In genomic region chr15:89497391-89498048, GRCm38 (mm10) we compare ENCODE assay signal across 9 mouse cellular contexts. TPM values are rescaled to one million over a fixed set of nuclear protein-coding genes. Genes with fewer than 3 reads are reported as not detected.
A peak's percentile ranks its signal among the peaks of the same experiment; 100 is the strongest.
DNase-seq lines count a peak whose midpoint lies in the region; ATAC-seq and TF ChIP-seq lines count a peak whose summit lies in the region.
"Had no signal": no experiment of that assay in that cellular context is flagged by ENCODE, and none has a peak within 500 bp of the region (broad histone marks: within the 10 kb centered on the region; RNA-seq: fewer than 3 reads in every experiment).

No protein-coding gene starts in this region.

- peaks cover 43% of the 10 kb centered on the region for H3K4me1 ChIP-seq in embryonic facial prominence, embryonic 10.5 days
- peaks cover 32% of the 10 kb centered on the region for H3K4me1 ChIP-seq in hindbrain, embryonic 14.5 days (replicated peaks; ENCODE audit: control insufficient read depth, insufficient read depth, low read length)
- no peaks in the 10 kb centered on the region; the same call in 1 of the 2 replicates for H3K4me1 ChIP-seq in liver, adult 2 months (ENCODE audit: control insufficient read depth, insufficient read depth, low read length)
- H3K4me1 ChIP-seq in neural tube, embryonic 11.5 days (ENCODE audit: control insufficient read depth, insufficient read depth, low read length) = peaks cover 7% of the 10 kb centered on the region

- 0 out of 2 replicates have a peak, but pooled peaks cover 2% of the 10 kb centered on the region for H3K9me3 ChIP-seq in embryonic facial prominence, embryonic 10.5 days
- no peaks in the 10 kb centered on the region for H3K9me3 ChIP-seq in hindbrain, embryonic 14.5 days (ENCODE audit: control insufficient read depth, low read length)
- no peaks in the 10 kb centered on the region for H3K9me3 ChIP-seq in neural tube, embryonic 11.5 days (ENCODE audit: control insufficient read depth, low read length)
- H3K9me3 ChIP-seq: neural tube, embryonic 12.5 days had no signal

- H3K36me3 ChIP-seq in embryonic facial prominence, embryonic 10.5 days (replicated peaks) = no peaks in the 10 kb centered on the region
- H3K36me3 ChIP-seq in hindbrain, embryonic 14.5 days (replicated peaks; ENCODE audit: control insufficient read depth, insufficient read depth) = no peaks in the 10 kb centered on the region
- no peaks in the 10 kb centered on the region for H3K36me3 ChIP-seq in liver, adult 2 months (ENCODE audit: control insufficient read depth, insufficient read depth, low read length)
- H3K36me3 ChIP-seq in neural tube, embryonic 11.5 days (ENCODE audit: control insufficient read depth, insufficient read depth, low read length) = no peaks in the 10 kb centered on the region
- H3K36me3 ChIP-seq: neural tube, embryonic 12.5 days had no signal

- DNase-seq in adrenal gland, postnatal 10 days = peak; percentile 57
- DNase-seq in embryonic facial prominence, embryonic 10.5 days (ENCODE audit: low spot score) = no peak
- DNase-seq in hindbrain, embryonic 14.5 days (ENCODE audit: low spot score) = no peak
- DNase-seq in liver, adult 2 months (ENCODE audit: extremely low read depth, low read depth, low spot score) = no peak
- DNase-seq in neural tube, embryonic 11.5 days (ENCODE audit: low spot score) = peak; percentile 25
- no peak for DNase-seq in spleen, adult 18-20 months
- DNase-seq in natural killer cell, adult 2 months (ENCODE audit: low spot score in 2 of 2) = no peak
- DNase-seq in testis, postnatal 10 days (ENCODE audit: low spot score) = no peak

- H3K4me3 ChIP-seq in embryonic facial prominence, embryonic 10.5 days = peak overlapping the region; percentile 83
- peak overlapping the region; percentile 88; the same call in 1 of the 2 replicates for H3K4me3 ChIP-seq in hindbrain, embryonic 14.5 days (replicated peaks; ENCODE audit: low read length)
- peak overlapping the region; percentile 66 for H3K4me3 ChIP-seq in liver, adult 2 months (ENCODE audit: insufficient read depth, low read depth, low read length)
- no peak overlapping the region for H3K4me3 ChIP-seq in neural tube, embryonic 11.5 days (ENCODE audit: low read depth, low read length)

- WGBS in embryonic facial prominence, embryonic 10.5 days = 17% methylated on average over 4 of the region's 4 CpGs
- WGBS in hindbrain, embryonic 14.5 days = 32% methylated on average over 4 of the region's 4 CpGs
- WGBS in liver, adult 2 months = 24% methylated on average over 4 of the region's 4 CpGs
- 31% methylated on average over 4 of the region's 4 CpGs for WGBS in neural tube, embryonic 11.5 days

- H3K79me2 ChIP-seq in liver, adult 2 months (ENCODE audit: control insufficient read depth, insufficient read depth, low read length) = no peaks in the 10 kb centered on the region

- H3K9ac ChIP-seq in hindbrain, embryonic 14.5 days = no peak overlapping the region
- peak overlapping the region; percentile 47; the same call in 1 of the 2 replicates for H3K9ac ChIP-seq in liver, adult 2 months (ENCODE audit: low read depth, low read length)
- no peak overlapping the region; the same call in 1 of the 2 replicates for H3K9ac ChIP-seq in neural tube, embryonic 11.5 days (ENCODE audit: low read length)
- H3K9ac ChIP-seq: neural tube, embryonic 12.5 days had no signal

- TF ChIP-seq POLR2A in liver, adult 2 months (IDR thresholded peaks at IDR 0.05; ENCODE audit: extremely low read depth, insufficient read depth, low read length) = no peak

- no peak for TF ChIP-seq CTCF in liver, adult 2 months (IDR thresholded peaks at IDR 0.05; ENCODE audit: low read depth, low read length)

- H3K4me2 ChIP-seq in hindbrain, embryonic 14.5 days (replicated peaks) = no peak overlapping the region
- no peak overlapping the region for H3K4me2 ChIP-seq in neural tube, embryonic 11.5 days (ENCODE audit: low read depth)

- peaks cover 66% of the 10 kb centered on the region for H3K27me3 ChIP-seq in embryonic facial prominence, embryonic 10.5 days (replicated peaks; ENCODE audit: low read depth, poor library complexity, severe bottlenecking)
- no peaks in the 10 kb centered on the region for H3K27me3 ChIP-seq in hindbrain, embryonic 14.5 days (ENCODE audit: control insufficient read depth, insufficient read depth, low read length)
- H3K27me3 ChIP-seq in liver, adult 2 months (ENCODE audit: control insufficient read depth, insufficient read depth, low read length) = peaks cover 18% of the 10 kb centered on the region
- peaks cover 16% of the 10 kb centered on the region for H3K27me3 ChIP-seq in neural tube, embryonic 11.5 days (ENCODE audit: control insufficient read depth, insufficient read depth, low read length)

- no peak for ATAC-seq in hindbrain, embryonic 14.5 days (ENCODE audit: low FRiP score)
- ATAC-seq in neural tube, embryonic 11.5 days (ENCODE audit: insufficient read depth, low FRiP score, low TSS enrichment) = no peak

- no peak overlapping the region; the same call in 1 of the 2 replicates for H3K27ac ChIP-seq in embryonic facial prominence, embryonic 10.5 days (replicated peaks)
- no peak overlapping the region for H3K27ac ChIP-seq in hindbrain, embryonic 14.5 days
- H3K27ac ChIP-seq in liver, adult 2 months (replicated peaks; ENCODE audit: insufficient read depth, low read depth, low read length) = peak overlapping the region; percentile 81
- no peak overlapping the region for H3K27ac ChIP-seq in neural tube, embryonic 11.5 days (ENCODE audit: low read depth, low read length)
- H3K27ac ChIP-seq: neural tube, embryonic 12.5 days had no signal

RNA-seq across cellular contexts. Expression of gene Shank3, which starts 1.9 kb away (rescaled TPM):
- total RNA-seq in adrenal gland, postnatal 10 days (2021) = 10 to 100 TPM; 54.1 to 67.5 TPM
- polyA plus RNA-seq in embryonic facial prominence, embryonic 10.5 days (2016; fragmentation: Nextera tagmentation; extraction: Ambion mirVana) = 1.3 and 2.4 TPM in 2 replicates
- 8.6 and 9.6 TPM in 2 replicates for polyA plus RNA-seq in hindbrain, embryonic 14.5 days (2014; fragmentation: Nextera tagmentation; extraction: Ambion mirVana)
- 1.5 and 3.2 TPM in 2 replicates for total RNA-seq in liver, adult 2 months (2014; rRNA removed)
- 2.7 and 3.9 TPM in 2 replicates for polyA plus RNA-seq in liver, adult 2 months (2012; rRNA removed)
- polyA plus RNA-seq in neural tube, embryonic 11.5 days (2014; fragmentation: Nextera tagmentation; extraction: Ambion mirVana) = 2.7 and 3.0 TPM in 2 replicates

RNA-seq across cellular contexts. Expression of gene Arsa, which starts 20.3 kb away (rescaled TPM):
- 10 to 100 TPM; 26.6 to 29.5 TPM for total RNA-seq in adrenal gland, postnatal 10 days (2021)
- 11.2 and 11.5 TPM in 2 replicates for polyA plus RNA-seq in embryonic facial prominence, embryonic 10.5 days (2016; fragmentation: Nextera tagmentation; extraction: Ambion mirVana)
- 20.7 and 22.3 TPM in 2 replicates for polyA plus RNA-seq in hindbrain, embryonic 14.5 days (2014; fragmentation: Nextera tagmentation; extraction: Ambion mirVana)
- total RNA-seq in liver, adult 2 months (2014; rRNA removed) = 4.2 and 6.7 TPM in 2 replicates
- polyA plus RNA-seq in liver, adult 2 months (2012; rRNA removed) = 18.2 and 29.1 TPM in 2 replicates
- polyA plus RNA-seq in neural tube, embryonic 11.5 days (2014; fragmentation: Nextera tagmentation; extraction: Ambion mirVana) = 10.3 and 10.8 TPM in 2 replicates

RNA-seq across cellular contexts. Expression of gene Mapk8ip2, which starts 43.8 kb away (rescaled TPM):
- total RNA-seq in adrenal gland, postnatal 10 days (2021) = 10 to 100 TPM in 1 of 2 experiments, 1 to 10 TPM in 1; 6.9 to 12.7 TPM
- 9.2 and 9.7 TPM in 2 replicates for polyA plus RNA-seq in embryonic facial prominence, embryonic 10.5 days (2016; fragmentation: Nextera tagmentation; extraction: Ambion mirVana)
- polyA plus RNA-seq in hindbrain, embryonic 14.5 days (2014; fragmentation: Nextera tagmentation; extraction: Ambion mirVana) = 62.8 and 66.3 TPM in 2 replicates
- total RNA-seq in liver, adult 2 months (2014; rRNA removed) = not detected in 2 replicates
- polyA plus RNA-seq in liver, adult 2 months (2012; rRNA removed) = 0.01 TPM in 1 of 2 replicates, not detected in the other
- polyA plus RNA-seq in neural tube, embryonic 11.5 days (2014; fragmentation: Nextera tagmentation; extraction: Ambion mirVana) = 27.6 and 33.2 TPM in 2 replicates

Comparison
In these comparisons a context has a peak if more than half of its experiments do, and no peak if none do; other contexts are left out.
1. DNase-seq: peak in adrenal gland, postnatal 10 days (single experiment) and neural tube, embryonic 11.5 days (single experiment); none in embryonic facial prominence, embryonic 10.5 days (single experiment), hindbrain, embryonic 14.5 days (single experiment), liver, adult 2 months (single experiment), spleen, adult 18-20 months (0 of 2), natural killer cell, adult 2 months (0 of 2) and testis, postnatal 10 days (single experiment).
2. RNA of gene Mapk8ip2, which starts 43.8 kb away (polyA plus RNA-seq): 62.8 to 66.3 TPM in hindbrain, embryonic 14.5 days, 27.6 to 33.2 TPM in neural tube, embryonic 11.5 days and 9.2 to 9.7 TPM in embryonic facial prominence, embryonic 10.5 days; 0.01 TPM in liver, adult 2 months; every median in the first group is over 10 times any median in the second.